Mouse (Mus musculus) CH12.LX (cell line): ENCODE measurements at regions not wholly inside any gene's neighbourhood (a gene's known extent, or its start where the extent isn't known, plus 50 kb on each side); places are given as distances from the start of the nearest gene placed in this dataset.

Experiments
- CTCF ChIP-seq, 2 experiments: IDR thresholded peaks in 1 of 2; conservative IDR thresholded peaks in 1 of 2; 2 replicates each; pipeline ENCODE4 v1.5.1; 2011 to 2012; ENCODE audit warnings: low read depth in 2 of 2, low read length in 2 of 2, improper control_type of control experiment in 1 of 2, inconsistent platforms in 1 of 2, mild to moderate bottlenecking in 1 of 2, moderate library complexity in 1 of 2
- JUND ChIP-seq: conservative IDR thresholded peaks from 2 replicates; pipeline ENCODE4 v1.6.1; 2011; ENCODE audit warnings: low read depth, low read length, improper control_type of control experiment
- MAFK ChIP-seq: IDR thresholded peaks from 2 replicates; pipeline ENCODE4 v1.6.1; 2011; ENCODE audit warnings: low read length, improper control_type of control experiment; ENCODE audit not compliant: insufficient replicate concordance
- MAX ChIP-seq: IDR thresholded peaks from 2 replicates; pipeline ENCODE4 v1.6.1; 2011; ENCODE audit warnings: low read length, improper control_type of control experiment
- PAX5 ChIP-seq: IDR thresholded peaks from 2 replicates; pipeline ENCODE4 v1.6.1; 2012; ENCODE audit warnings: low read length, inconsistent platforms, mixed read lengths
- POLR2A ChIP-seq: IDR thresholded peaks from 2 replicates; pipeline ENCODE4 v1.6.1; 2011; ENCODE audit warnings: low read depth, mild to moderate bottlenecking, improper control_type of control experiment, low read length
- UBTF ChIP-seq: IDR thresholded peaks from 2 replicates; pipeline ENCODE4 v1.6.1; 2012; ENCODE audit warnings: low read depth, mild to moderate bottlenecking, inconsistent platforms, low read length, improper control_type of control experiment, moderate library complexity
- USF1 ChIP-seq: IDR thresholded peaks from 2 replicates; pipeline ENCODE4 v1.6.1; 2014; ENCODE audit warnings: low read depth, mild to moderate bottlenecking, inconsistent platforms, low read length, improper control_type of control experiment
- ZNF384 ChIP-seq: IDR thresholded peaks from 2 replicates; pipeline ENCODE4 v1.6.1; 2012; ENCODE audit warnings: low read depth, low read length, improper control_type of control experiment, inconsistent platforms

GRCm38 (mm10) chr11:79838051-79838450 lies 124.1 kb downstream of the Utp6 start:
- no peak for TF ChIP-seq USF1
- TF ChIP-seq POLR2A = no peak
- no peak for TF ChIP-seq JUND
- TF ChIP-seq ZNF384 = no peak
- no peak for TF ChIP-seq UBTF
- no peak for TF ChIP-seq MAFK
- TF ChIP-seq CTCF (conservative IDR thresholded peaks at IDR 0.05 in 1 of 2, IDR thresholded peaks at IDR 0.05 in 1 of 2; ENCODE audit: low read depth in 2 of 2, low read length in 2 of 2) = no peak
- TF ChIP-seq PAX5 = no peak
- TF ChIP-seq MAX = no peak
